Mouse (Mus musculus): ENCODE data around the gene Rere.
A peak's percentile ranks its signal among the peaks of the same experiment; 100 is the strongest.
"Not testable (repeated sequence)": the region's sequence is repeated elsewhere in the genome, so short reads cannot be mapped to it uniquely, and the experiment has no call there.

The Rere gene

DNA sequence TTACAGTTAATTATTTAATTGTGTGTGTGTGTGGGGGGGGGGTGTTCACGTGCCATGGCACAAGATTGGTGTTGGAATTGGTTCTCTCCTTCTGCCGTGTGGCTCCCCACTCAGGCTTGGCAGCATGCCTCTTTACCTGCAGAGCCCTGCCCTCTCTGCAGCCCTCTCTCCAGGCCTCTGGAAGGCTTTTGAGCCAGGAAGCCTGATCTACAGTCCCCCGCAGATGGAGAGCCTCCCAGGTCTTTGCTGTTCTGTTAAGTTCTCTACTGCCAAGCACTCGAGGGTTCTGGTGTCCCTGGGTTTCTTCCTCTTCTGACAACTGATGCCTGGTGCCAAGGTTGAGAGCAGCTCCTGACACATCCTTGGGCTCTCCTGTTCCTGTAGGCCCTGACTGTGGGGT lies 27.0 kb upstream of the Rere start:
- no peak for DNase-seq (ENCODE audit: low read depth, low spot score)

DNA sequence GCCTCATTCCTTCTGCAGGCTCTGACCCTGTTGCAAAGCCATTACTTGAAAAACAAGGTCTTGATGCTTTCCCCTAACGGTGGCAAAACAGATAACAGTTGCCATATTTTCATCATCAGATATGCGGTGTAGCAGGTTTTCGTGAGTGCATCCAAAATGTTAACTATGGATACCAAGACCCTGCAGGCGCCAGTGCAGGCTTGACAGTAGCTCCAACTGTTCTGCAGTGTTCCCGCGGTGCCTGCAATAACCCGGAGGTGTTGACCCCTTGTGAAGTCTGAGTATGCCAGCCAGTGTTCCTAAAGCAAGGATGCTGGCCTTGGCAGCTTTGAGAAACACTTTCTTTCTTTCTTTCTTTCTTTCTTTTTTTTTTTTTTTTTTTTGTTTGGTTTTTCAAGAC lies 26.3 kb upstream of the Rere start:
- DNase-seq (ENCODE audit: low read depth, low spot score), result no peak

GRCm38 (mm10) chr4:150257252-150258204 lies 23.9 kb upstream of the Rere start:
- peak; percentile 79 for DNase-seq (ENCODE audit: low read depth, low spot score)

GRCm38 (mm10) chr4:150258388-150258787 lies 23.1 kb upstream of the Rere start:
- DNase-seq (ENCODE audit: low read depth, low spot score), result no peak

DNA sequence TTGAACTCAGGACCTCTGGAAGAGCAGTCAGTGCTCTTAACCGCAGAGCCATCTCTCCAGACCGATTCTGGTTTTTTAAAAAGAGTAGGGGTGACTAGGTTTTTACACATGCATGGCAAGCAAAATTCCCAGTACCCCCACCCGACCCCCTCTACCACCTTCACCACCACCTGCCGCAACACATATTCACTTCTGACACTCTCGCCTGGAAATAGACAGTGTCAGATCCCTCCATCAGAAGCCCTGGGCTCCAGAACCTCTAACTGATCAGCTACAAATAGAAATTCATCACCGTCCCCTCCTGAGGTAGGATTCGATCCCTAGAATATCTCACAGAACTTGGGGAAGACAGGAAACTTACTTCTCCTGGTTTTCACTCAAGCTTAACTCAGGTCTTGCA lies 21.9 kb upstream of the Rere start:
- no peak for DNase-seq (ENCODE audit: low read depth, low spot score)

DNA sequence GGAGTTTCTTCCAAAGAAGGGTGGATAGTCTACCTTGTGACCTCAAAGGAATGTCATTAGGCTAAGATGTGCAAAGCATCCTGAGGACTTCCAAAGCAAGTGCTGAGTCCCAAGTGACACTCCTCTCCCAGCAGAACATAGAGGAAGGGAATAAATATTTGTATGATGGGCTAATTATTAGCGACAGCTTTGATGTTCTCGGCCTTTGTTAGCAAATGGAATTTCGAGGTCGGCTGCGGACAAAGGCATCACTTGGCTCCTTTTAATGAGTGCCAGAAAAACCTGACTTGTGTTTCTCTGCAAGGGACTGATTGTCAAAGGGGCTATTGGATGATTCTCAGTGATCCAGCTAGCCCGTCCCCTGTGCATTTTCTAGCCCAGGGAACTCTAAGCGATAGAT lies 21.3 kb upstream of the Rere start:
- no peak for DNase-seq (ENCODE audit: low read depth, low spot score)

DNA sequence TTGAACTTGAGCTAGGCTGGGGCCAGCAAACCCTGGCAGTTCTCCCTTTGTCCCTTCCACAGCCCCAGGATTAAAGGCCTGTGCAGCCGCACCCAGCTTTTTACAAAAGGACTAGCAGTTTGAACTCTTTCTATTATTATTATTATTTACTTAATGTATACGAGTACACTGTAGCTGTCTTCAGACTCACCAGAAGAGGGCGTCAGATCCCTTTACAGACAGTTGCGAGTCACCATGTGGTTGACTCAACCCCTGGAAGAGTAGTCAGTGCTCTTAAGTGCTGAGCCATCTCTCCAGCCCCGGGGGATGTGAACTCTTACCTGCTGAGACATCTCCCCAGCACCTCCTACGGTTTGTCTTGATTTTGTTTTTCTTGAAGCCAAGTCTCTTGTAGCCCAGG lies 20.7 kb upstream of the Rere start:
- DNase-seq (ENCODE audit: low read depth, low spot score), result no peak

- DNase-seq (ENCODE audit: low read depth, low spot score), result no peak
Measured at GRCm38 (mm10) chr4:150262301-150262700, 19.1 kb upstream of the Rere start.

DNA sequence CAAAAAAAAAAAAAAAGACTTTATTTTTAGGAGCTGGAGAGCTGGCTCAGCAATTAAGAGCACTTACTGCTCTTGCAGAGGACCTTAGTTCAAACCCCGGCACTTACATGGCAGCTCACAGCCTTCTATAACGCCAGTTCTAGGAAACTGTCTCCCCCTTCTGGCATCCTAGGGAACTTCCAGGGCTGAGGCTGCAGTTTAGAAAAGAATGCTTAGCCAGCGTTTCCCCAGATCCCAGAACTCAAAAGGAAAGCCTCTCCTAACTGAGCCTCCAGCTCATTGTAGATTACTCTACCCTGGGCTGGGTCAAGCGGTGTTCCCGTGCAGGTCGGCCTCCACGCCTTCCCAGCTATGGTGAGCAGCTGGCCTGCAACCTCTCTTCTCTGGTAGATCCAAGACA lies 16.5 kb upstream of the Rere start:
- DNase-seq (ENCODE audit: low read depth, low spot score), result no peak

DNA sequence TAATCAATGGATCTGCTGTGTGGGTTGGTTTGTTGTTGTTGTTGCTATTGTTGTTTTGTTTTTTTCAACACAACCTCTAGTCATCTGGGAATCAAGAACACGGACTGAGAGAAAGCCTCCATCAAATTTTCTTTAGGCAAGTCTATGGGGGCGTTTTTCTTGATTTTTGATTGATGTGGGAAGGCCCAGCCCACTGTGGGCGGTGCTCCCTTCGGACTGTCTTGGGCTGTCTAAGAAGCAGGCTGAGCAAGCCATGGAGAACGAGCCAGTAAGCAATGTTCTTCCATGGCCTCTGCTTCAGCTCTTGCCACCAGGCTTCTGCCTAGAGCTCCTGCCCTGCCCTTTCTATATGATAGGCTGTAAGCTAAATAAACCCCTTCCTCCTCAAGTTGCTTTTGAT lies 16.0 kb upstream of the Rere start:
- DNase-seq (ENCODE audit: low read depth, low spot score), result no peak

DNA sequence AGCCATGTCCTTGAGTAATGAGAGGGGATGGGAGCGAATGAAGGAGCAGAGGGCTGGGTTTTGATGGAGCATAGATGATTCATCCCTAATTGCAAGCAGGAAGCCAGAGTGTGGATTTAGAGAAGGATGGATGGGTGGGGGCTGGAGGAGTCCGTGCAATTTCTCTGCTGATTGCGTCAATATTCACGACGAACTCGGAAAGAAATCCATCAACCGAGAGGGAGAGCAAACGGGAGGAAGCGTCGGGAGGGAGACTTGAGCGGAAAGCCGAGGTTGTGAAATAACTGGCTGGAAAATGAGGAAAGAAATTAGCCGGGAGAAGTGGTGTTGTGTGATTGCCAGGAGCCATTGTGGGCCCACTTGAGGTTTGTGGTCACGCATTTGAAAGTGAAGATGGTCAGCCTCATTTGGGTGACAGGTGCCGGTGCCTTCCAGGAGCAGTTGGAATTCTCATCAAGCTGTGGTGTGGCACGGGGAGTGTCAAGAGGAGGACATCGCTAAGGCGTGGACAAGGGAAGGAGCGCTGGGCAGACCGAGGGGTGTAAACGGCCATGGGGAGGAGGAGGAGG lies 14.7 kb upstream of the Rere start:
- no peak for DNase-seq (ENCODE audit: low read depth, low spot score)

DNA sequence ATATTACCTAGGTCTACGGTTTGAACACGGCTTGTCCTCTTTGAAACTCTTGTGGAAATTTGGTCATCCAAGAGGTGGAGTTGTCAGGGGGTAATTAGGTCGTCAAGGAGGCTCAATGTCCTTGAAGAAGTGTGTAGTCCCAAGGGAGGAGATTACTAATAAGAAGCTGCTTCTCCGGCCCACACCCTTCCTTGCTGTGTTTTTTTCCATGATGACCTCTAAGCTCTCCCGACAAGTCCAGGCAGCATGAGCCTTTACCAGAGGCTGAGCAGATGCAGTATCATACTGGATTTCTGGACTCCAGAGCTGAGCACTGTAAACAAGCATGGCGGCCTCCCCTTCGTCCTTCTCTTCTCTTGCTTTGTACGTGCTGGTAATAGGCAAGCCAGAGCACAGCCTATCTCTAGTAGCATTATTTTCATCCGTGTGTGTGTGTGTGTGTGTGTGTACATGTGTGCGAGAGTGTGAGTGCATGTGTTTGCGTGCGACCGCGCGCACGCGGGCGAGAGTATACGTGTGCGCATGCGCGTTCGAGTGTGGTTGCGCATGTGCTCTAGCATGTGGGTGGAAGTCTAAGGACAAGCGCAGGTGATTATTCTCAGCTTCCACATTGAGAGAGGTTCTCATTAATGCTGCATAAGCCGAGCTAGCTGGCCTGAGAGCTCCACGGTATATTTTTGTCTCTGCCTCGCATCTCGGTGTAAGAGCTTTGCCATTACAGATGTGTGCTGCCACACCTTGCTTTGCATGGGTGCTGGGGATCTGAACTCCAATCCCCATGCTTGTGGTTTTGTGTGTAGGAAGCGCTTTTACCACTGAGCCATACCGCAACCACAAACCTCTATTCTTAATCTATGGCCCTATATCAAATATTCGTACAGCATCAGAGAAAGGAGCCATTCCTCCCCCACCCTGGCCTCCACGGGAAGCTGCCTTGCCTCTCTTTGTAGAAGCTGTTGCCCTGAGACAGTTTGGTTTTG lies 12.5 kb upstream of the Rere start:
- no peak for DNase-seq (ENCODE audit: low read depth, low spot score)

DNA sequence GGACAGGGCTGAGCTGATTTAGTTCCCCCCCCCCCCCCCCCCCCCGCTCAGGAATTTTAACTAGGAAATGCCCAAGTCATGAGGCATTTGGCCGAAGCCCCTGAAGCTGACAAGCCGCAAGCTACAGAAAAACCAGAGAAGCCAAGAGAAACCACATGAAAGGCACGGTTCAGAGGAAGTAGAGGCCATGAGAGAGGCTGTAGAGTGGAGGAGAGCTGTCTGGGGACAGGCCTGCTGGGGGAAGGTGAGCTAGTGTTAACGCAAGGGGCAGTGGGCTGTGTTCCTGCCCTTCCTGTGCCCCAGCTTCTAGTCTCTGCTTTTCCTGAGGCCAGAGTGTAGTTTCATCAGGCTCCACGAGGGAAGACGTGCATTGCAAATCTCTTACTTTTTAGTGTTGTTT lies 11.8 kb upstream of the Rere start:
- no peak for DNase-seq (ENCODE audit: low read depth, low spot score)

DNA sequence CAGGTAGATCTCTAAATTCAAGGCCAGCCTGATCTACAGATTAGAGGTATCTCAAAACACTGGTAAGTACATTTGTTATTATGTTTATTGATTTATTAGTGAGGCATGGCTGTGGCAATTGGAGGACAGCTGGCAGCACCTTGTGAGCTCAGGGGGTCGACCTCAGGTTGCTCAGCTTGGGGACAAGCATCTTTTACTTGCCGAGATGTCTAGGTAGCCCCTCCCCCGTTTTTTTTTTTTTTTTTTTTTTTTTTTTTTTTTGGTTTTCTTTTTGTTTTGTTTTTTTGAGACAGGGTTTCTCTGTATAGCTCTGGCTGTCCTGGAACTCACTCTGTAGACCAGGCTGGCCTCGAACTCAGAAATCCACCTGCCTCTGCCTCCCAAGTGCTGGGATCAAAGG lies 10.7 kb upstream of the Rere start:
- DNase-seq (ENCODE audit: low read depth, low spot score), result not testable (repeated sequence)

GRCm38 (mm10) chr4:150272725-150273124 lies 8.7 kb upstream of the Rere start:
- DNase-seq (ENCODE audit: low read depth, low spot score), result peak; percentile 67

DNA sequence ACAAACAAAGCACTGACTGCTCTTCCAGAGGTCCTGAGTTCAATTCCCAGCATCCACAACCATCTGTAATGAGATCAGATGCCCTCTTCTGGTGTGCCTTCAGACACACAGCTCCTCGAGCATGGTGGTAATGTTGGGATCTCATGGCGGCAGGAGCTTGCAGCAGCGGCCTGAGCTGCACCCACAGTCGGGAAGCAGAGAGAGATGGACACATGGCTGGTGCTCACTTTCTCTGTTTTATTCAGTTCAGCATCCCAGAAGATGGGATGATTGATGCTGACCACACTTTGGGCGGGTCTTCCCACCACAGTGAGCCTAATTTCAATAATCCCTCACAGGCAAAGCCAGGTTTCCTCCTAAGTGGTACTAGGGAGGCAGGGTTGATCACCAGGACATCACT lies 5.9 kb upstream of the Rere start:
- DNase-seq (ENCODE audit: low read depth, low spot score), result no peak

- DNase-seq (ENCODE audit: low read depth, low spot score), result not testable (repeated sequence)
Measured at GRCm38 (mm10) chr4:150279336-150279735, 2.1 kb upstream of the Rere start.

DNA sequence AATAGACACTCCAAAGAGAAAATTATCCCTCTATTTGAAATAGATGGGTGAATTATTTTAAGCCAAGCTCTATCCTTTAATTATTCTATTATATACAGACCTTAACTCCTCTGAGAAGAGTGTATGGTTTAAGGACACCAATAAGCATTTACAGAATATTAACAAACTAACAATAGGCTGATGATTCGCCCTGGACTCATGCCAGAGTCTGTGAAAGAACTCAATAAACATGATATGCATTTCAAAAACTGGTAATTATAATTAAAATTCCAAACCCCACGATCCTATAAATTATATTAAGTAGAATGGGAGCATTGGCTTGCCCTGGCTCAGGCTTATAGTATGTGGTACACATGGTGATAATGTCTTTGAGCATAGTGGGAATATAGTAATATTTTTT lies 1.4 kb upstream of the Rere start:
- DNase-seq (ENCODE audit: low read depth, low spot score), result no peak

DNA sequence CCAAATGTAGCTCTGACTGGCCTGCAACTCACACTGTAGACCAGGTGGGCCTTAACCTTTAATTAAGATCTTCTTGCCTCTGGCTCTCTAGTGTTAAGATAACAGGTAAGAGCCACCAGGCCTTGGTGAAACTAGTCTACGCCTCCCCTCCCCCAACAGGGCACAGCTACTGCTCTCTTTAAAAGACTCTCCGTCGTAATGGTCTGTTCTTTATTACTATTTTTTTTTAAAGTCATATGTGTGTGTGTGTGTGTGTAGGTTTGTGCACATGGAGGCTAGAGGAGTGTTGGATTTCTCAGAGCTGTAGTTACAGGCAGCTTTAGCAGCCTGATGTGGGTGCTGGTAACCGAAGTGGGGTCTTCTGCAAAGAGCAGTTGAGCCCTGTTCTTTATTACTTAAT lies 987 bp upstream of the Rere start:
- DNase-seq (ENCODE audit: low read depth, low spot score), result no peak

DNA sequence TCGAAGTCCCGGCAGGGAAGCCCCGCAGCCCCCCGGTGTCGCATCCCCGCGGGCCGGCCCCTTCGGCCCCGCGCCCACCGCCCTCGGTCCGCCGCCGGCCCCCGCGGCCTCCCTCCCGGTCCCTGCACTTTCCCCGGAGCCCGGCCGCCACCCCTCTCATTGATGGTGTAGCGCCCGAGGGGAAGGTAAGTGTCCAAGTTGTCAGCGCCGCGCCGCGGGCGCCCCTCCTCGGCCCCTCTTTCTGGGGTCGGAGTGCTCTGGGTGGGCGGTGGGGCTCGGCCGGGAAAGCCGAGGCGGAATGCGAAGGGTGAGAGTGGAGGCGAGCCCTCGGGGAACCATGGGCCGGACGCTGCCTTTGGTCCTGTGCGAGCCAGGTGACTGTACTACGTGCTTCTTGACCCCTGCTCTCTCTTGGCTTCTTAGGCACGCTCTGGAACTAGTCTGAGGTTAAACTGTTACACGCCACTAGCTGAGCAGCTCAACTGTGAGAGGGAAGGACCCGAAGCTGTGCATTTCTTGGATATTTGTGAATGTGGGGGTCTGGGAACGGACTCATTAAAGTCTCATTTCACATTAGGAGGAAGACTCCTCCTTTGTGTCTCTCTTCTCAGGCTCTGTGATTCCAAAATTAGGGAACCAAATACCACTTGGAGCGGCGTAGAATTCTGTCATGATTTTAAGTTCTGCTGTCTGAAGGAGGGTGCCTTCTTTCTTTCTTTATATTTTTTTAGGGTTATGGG lies 615 bp downstream of the Rere start:
- peak; percentile 49 for DNase-seq (ENCODE audit: low read depth, low spot score)

DNA sequence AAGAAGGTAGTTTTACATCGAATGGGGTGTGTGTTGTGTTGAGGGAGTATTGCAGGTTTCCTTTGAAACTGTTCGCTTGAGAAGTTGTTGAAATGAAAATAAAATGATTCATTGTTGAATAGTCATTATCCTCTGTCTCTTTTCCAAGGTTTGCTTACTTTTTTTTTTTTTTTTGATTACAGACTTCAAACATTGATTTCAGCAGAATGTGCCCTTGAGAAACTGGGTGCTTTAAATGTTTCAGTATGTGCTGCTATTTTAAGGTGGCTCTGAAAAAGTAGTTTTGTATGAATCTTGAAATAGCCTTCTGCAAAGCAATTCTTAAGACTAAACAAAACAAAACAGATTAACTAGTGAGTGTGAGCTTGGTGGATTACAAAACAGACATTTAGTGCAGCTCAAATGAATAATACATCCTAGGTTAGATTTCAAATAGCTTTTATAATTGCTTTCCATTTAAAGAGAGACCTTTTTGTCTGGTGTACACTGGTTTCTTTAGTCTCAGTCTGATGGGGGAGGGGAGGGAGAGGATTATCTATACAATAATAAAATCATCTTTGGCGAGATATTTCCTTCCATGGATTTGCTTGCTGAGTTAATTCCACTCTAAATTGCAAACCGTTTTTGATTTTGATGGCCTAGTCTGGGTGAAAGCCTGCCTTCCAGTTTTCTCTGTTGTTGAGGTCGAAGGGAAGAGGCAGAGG lies 1.3 kb downstream of the Rere start:
- no peak for DNase-seq (ENCODE audit: low read depth, low spot score)

Data from mesoderm, embryonic 11.5 days (tissue).